Mouse (Mus musculus) heart, embryonic 15.5 days (tissue): ENCODE results near the gene Pid1. TPM values are rescaled to one million over a fixed set of nuclear protein-coding genes. Genes with fewer than 3 reads are reported as not detected.

Experiments used
- ATAC-seq: fragments of 200-750 bp; cut with Nextera tagmentation; replicated peaks from 2 replicates; pipeline ENCODE4 v1.8.0; 2017; ENCODE audit warnings: low read depth, moderate TSS enrichment; ENCODE audit not compliant: insufficient number of reproducible peaks, insufficient read depth, low FRiP score
- H3K27ac ChIP-seq: fragments of 300-500 bp; sonication (generic); 2 replicates; pipeline ENCODE4 v1.5.1; 2015; ENCODE audit warnings: mild to moderate bottlenecking, inconsistent platforms
- H3K27me3 ChIP-seq: fragments of 300-500 bp; sonication (generic); 2 replicates; pipeline ENCODE4 v1.6.1; 2015; ENCODE audit warnings: inconsistent platforms
- H3K36me3 ChIP-seq: fragments of 300-500 bp; sonication (generic); 2 replicates; pipeline ENCODE4 v1.6.1; 2015; ENCODE audit warnings: mild to moderate bottlenecking, inconsistent platforms
- H3K4me1 ChIP-seq: fragments of 300-500 bp; sonication (generic); replicated peaks from 2 replicates; pipeline ENCODE4 v1.6.1; 2015; ENCODE audit warnings: inconsistent platforms
- H3K4me2 ChIP-seq: fragments of 300-500 bp; sonication (generic); 2 replicates; pipeline ENCODE4 v1.6.1; 2015; ENCODE audit warnings: inconsistent platforms, mild to moderate bottlenecking, moderate library complexity
- H3K4me3 ChIP-seq: fragments of 300-500 bp; sonication (generic); 2 replicates; pipeline ENCODE4 v1.5.1; 2015; ENCODE audit warnings: mild to moderate bottlenecking, inconsistent platforms
- H3K9ac ChIP-seq: fragments of 300-500 bp; sonication (generic); 2 replicates; pipeline ENCODE4 v1.6.1; 2015; ENCODE audit warnings: mild to moderate bottlenecking, inconsistent platforms
- H3K9me3 ChIP-seq: fragments of 300-500 bp; sonication (generic); replicated peaks from 2 replicates; pipeline ENCODE4 v1.6.1; 2016; ENCODE audit warnings: inconsistent platforms
- WGBS: fragments of 180-500 bp; shearing (Covaris S2); methylation state at CpG from one replicate; pipeline ENCODE4 v1.1.7; 2015; ENCODE audit warnings: mixed read lengths; 5-methylcytosine and 5-hydroxymethylcytosine counted together
- polyA plus RNA-seq: library from polyadenylated mRNA; unstranded; fragments of >200 nt; fragmentation: Nextera tagmentation; extraction: Ambion mirVana; gene quantifications from 2 replicates; pipeline ENCODE4 v1.2.1, GENCODE M21; 2015

The Pid1 gene
- polyA plus RNA-seq, 1 experiment from 2014 or later = 9.9 TPM

DNA sequence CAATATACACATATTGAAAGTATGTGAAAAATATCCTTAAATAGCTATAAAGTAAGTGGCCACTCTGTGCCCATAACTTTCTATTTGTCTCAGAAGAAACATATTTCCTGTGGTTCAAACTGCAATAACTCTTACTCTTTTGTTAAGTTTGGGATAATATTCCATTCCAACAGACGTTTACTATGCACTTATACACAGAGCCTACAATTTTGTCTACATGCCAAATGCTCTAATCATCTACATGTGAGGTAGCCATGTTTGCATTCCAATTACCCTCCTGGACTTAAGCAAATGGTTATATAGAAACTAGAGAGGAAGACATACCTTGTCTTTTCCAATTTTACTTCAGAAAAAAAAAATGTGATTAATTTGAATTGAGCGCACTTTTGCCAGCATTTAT is 274.3 kb downstream of the Pid1 start:
- Histone ChIP-seq H3K4me1 (no peaks in the 10 kb centered on the region), H3K27ac (no peak overlapping the region), H3K9ac (no peak overlapping the region), H3K27me3 (no peaks in the 10 kb centered on the region), H3K9me3 (no peaks in the 10 kb centered on the region), H3K36me3 (no peaks in the 10 kb centered on the region), H3K4me2 (no peak overlapping the region), H3K4me3 (no peak overlapping the region)
- WGBS = 67% methylated on average over 2 of the region's 2 CpGs
- no peak for ATAC-seq

DNA sequence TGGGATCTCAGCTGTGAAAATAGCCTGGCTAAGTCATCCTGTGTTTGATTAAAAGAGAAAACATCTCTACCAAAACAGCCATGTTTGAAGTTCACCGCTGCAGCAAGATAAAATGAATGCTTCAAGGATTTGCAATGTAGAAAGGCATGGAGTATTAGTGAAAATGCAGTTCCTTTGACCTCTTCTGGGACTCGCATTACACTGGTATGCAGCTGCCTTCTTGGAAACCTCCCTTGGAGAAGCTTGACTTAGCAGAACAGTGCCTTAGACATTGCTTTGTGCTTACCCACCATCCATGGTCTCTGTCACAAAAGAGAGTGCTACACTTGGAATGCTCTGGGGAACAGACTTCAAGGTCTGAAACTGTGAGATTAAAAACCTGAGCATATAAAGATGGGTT is 276.0 kb downstream of the Pid1 start:
- Histone ChIP-seq H3K27me3 (no peaks in the 10 kb centered on the region), H3K4me3 (no peak overlapping the region), H3K9me3 (no peaks in the 10 kb centered on the region), H3K4me2 (no peak overlapping the region), H3K27ac (no peak overlapping the region), H3K9ac (no peak overlapping the region), H3K36me3 (no peaks in the 10 kb centered on the region), H3K4me1 (no peaks in the 10 kb centered on the region)
- ATAC-seq = no peak
- 58% methylated on average over 2 of the region's 2 CpGs for WGBS

DNA sequence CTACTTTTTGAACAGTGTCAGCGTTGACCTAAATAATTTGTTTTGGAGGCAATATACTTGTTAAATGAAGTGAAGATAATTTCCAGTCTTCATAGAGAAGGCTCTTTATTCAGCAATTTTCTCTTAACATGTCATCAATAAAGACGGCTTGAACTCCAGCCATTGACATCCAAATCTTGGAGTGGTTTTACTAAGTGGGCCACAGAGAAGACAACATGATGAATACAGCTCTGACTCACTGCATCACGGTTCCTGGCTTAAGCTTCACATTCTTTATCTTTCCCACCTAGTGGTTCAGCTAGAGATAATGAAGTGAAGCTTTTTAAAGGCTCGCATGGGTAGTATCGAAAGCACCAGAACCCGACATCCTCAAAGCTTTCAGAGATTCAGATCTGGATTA is 276.7 kb downstream of the Pid1 start:
- H3K9me3 ChIP-seq = no peaks in the 10 kb centered on the region
- H3K4me3 ChIP-seq = no peak overlapping the region
- no peak overlapping the region for H3K27ac ChIP-seq
- H3K4me2 ChIP-seq = no peak overlapping the region
- no peak for ATAC-seq
- H3K36me3 ChIP-seq = no peaks in the 10 kb centered on the region
- H3K4me1 ChIP-seq = no peaks in the 10 kb centered on the region
- H3K9ac ChIP-seq = no peak overlapping the region
- WGBS = 42% methylated on average over 6 of the region's 6 CpGs
- no peaks in the 10 kb centered on the region for H3K27me3 ChIP-seq

DNA sequence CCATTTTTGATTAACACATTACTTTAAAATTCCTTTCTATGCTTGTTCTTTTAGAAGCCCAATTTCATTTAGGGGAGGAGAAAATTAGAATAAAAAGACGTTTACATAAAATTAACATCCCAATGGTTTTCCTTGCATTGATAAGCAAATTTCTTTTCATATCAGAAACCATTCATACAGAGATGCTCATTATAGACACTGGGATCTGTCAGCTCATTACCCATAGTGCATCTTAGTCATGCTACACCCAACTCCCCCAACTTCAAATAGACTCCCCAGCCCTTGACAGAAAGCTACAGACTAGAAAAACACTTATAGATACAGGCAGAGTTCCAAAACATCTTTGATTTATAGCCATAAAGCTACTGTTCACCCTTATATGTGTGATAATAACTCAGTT is 277.5 kb downstream of the Pid1 start:
- H3K27ac ChIP-seq = no peak overlapping the region
- no peak overlapping the region for H3K4me2 ChIP-seq
- no peaks in the 10 kb centered on the region for H3K27me3 ChIP-seq
- 66% methylated on average over 1 of the region's 1 CpGs for WGBS
- H3K9me3 ChIP-seq = no peaks in the 10 kb centered on the region
- no peak for ATAC-seq
- no peak overlapping the region for H3K4me3 ChIP-seq
- H3K9ac ChIP-seq = no peak overlapping the region
- H3K36me3 ChIP-seq = no peaks in the 10 kb centered on the region
- no peaks in the 10 kb centered on the region for H3K4me1 ChIP-seq

DNA sequence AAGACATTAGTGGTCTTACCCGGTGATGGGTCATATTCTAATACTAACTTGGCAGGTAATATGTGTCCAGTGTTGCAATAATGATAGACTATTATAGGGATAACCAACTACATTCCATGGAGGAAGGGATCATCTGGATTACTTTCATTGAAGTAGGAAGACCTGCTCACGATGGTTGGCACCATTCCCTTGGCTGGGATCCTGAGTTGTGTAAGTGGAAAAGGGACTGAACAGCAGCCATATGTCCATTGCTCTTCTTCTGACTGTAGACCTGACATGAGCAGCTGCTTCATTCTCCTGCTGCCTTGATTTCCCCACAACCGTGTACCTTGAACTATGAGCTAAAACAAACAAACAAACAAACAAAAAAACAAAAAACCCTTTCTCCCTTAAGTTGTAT is 278.6 kb downstream of the Pid1 start:
- no peaks in the 10 kb centered on the region for H3K4me1 ChIP-seq
- H3K27me3 ChIP-seq = no peaks in the 10 kb centered on the region
- no peak overlapping the region for H3K4me2 ChIP-seq
- no peak for ATAC-seq
- H3K36me3 ChIP-seq = no peaks in the 10 kb centered on the region
- no peak overlapping the region for H3K9ac ChIP-seq
- 83% methylated on average over 3 of the region's 3 CpGs for WGBS
- H3K4me3 ChIP-seq = no peak overlapping the region
- H3K27ac ChIP-seq = no peak overlapping the region
- no peaks in the 10 kb centered on the region for H3K9me3 ChIP-seq

DNA sequence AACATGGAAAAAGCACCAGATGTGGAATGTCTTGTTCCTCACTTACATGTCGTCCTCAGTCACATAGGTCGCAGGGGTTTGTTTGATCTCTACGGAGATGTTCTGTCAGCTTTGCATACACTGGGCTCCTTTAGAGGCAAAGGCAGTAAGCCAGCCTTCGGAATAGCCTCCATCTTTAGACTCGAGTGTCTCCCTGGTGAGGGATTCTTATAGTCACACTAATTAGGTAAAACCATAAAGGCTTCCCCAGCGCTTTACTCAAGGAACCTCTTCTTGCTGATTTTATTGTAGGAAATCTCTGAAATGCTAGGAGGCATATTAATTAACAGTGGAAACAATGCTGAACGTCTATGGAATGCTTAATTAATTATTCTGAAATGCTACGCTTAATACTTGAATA is 284.4 kb downstream of the Pid1 start:
- H3K9me3 ChIP-seq = no peaks in the 10 kb centered on the region
- WGBS = 74% methylated on average over 8 of the region's 8 CpGs
- ATAC-seq = no peak
- H3K27ac ChIP-seq = no peak overlapping the region
- H3K4me3 ChIP-seq = no peak overlapping the region
- H3K4me2 ChIP-seq = no peak overlapping the region
- H3K4me1 ChIP-seq = no peaks in the 10 kb centered on the region
- H3K27me3 ChIP-seq = no peaks in the 10 kb centered on the region
- H3K36me3 ChIP-seq = no peaks in the 10 kb centered on the region
- H3K9ac ChIP-seq = no peak overlapping the region

DNA sequence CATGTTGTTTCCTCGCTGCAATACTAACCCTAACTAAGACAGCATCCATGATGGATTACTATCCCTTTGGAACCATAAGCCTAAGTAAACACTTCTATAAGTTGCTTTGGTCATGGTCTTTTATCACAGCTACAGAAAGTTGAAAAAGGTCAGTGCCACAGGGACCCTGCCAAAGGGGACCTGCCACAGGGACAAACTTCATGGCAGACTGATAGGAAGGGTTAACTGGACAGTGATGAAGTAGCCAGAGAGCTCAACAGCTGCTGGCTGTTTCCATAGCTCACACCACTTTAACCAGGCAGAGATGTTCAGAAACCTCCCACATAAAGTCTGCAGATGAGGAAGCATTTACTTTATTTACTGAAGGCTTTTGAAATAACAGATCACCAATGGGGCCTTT is 287.0 kb downstream of the Pid1 start:
- H3K4me1 ChIP-seq = no peaks in the 10 kb centered on the region
- no peaks in the 10 kb centered on the region for H3K9me3 ChIP-seq
- ATAC-seq = no peak
- H3K4me3 ChIP-seq = no peak overlapping the region
- H3K9ac ChIP-seq = no peak overlapping the region
- 72% methylated on average over 1 of the region's 1 CpGs for WGBS
- H3K4me2 ChIP-seq = no peak overlapping the region
- H3K36me3 ChIP-seq = no peaks in the 10 kb centered on the region
- H3K27ac ChIP-seq = no peak overlapping the region
- H3K27me3 ChIP-seq = no peaks in the 10 kb centered on the region

DNA sequence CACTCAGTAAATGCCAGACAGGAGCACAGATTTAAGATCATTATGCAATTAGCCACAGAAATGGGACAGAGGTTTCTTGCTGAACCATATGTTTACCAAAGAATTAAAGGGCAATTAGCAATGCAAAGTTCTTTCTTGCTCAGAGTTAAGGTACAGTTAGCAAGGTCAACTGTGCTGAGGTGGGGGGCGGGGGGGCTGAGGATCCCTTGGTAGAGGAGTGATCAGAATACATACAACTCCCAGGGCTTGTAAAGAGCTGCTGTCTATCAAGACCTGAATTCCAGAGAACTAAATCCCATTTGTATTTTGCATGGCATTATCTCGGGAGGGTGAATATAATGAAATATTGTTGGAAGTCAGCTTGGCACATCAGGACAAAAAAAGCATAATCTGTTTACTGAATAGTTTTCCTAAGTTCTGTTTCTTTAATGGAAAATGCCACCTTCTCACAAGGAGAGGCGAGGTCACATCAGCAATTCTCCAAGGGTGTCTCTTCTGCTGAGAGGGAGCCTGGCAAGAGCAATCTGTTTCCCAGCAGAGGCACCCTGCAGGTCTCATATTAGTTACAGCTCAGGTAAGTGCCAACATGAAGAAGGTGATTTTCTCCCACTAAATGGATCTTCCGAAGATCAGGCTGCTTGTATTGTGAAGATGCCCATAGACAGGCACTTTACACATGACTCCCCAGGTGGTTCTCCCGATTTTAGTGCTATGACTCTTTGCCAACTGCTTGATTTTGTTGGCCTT is 306.9 kb downstream of the Pid1 start:
- no peak overlapping the region for H3K4me2 ChIP-seq
- no peak overlapping the region for H3K27ac ChIP-seq
- no peak overlapping the region for H3K9ac ChIP-seq
- WGBS = 63% methylated on average over 5 of the region's 5 CpGs
- H3K36me3 ChIP-seq = no peaks in the 10 kb centered on the region
- no peak overlapping the region for H3K4me3 ChIP-seq
- no peaks in the 10 kb centered on the region for H3K9me3 ChIP-seq
- H3K27me3 ChIP-seq = no peaks in the 10 kb centered on the region
- ATAC-seq = no peak
- H3K4me1 ChIP-seq = no peaks in the 10 kb centered on the region

DNA sequence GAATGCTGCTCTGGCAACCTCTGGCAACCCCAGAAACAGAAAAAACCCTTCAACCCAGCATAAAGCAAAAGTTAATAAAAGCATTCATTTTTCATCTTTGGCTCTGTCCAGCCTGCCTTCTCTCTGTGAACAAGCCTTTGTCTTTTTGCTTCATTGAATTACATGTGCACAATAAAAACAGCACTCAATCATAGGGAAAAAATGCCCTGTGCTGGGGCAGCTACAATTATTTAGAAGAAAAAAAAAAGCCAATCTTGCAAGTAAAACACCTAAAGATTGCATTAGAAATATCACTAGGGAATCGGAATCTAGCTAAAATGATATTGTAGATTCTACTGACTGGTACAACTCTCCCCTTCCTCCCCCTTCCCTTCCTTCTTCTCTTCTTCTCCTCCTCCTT is 307.7 kb downstream of the Pid1 start:
- H3K4me1 ChIP-seq = no peaks in the 10 kb centered on the region
- no peaks in the 10 kb centered on the region for H3K27me3 ChIP-seq
- H3K4me3 ChIP-seq = no peak overlapping the region
- no peaks in the 10 kb centered on the region for H3K36me3 ChIP-seq
- H3K9me3 ChIP-seq = no peaks in the 10 kb centered on the region
- H3K4me2 ChIP-seq = no peak overlapping the region
- 73% methylated on average over 1 of the region's 1 CpGs for WGBS
- no peak overlapping the region for H3K9ac ChIP-seq
- no peak overlapping the region for H3K27ac ChIP-seq
- ATAC-seq = no peak

DNA sequence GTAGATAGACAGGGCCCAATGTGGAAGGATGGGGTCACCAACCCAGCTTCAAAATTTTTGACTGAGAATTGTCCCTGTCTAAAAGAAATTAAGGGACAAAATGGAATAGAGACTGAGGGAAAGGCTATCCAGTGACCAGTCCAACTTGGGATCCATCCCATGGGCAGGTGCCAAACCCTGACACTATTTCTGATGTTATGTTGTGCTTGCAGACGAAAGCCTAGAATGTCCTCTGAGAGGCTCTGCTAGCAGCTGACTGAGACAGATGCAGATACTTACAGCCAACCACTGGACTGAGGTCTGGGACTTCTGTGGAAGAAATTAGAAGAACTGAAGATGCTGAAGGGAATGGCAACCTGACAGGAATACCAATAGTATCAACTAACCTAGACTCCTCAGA is 338.2 kb downstream of the Pid1 start:
- no peak overlapping the region for H3K9ac ChIP-seq
- H3K27ac ChIP-seq = no peak overlapping the region
- no peak for ATAC-seq
- no peak overlapping the region for H3K4me2 ChIP-seq
- H3K9me3 ChIP-seq = no peaks in the 10 kb centered on the region
- H3K27me3 ChIP-seq = no peaks in the 10 kb centered on the region
- WGBS = 68% methylated on average over 1 of the region's 1 CpGs
- H3K36me3 ChIP-seq = no peaks in the 10 kb centered on the region
- no peak overlapping the region for H3K4me3 ChIP-seq
- H3K4me1 ChIP-seq = no peaks in the 10 kb centered on the region

DNA sequence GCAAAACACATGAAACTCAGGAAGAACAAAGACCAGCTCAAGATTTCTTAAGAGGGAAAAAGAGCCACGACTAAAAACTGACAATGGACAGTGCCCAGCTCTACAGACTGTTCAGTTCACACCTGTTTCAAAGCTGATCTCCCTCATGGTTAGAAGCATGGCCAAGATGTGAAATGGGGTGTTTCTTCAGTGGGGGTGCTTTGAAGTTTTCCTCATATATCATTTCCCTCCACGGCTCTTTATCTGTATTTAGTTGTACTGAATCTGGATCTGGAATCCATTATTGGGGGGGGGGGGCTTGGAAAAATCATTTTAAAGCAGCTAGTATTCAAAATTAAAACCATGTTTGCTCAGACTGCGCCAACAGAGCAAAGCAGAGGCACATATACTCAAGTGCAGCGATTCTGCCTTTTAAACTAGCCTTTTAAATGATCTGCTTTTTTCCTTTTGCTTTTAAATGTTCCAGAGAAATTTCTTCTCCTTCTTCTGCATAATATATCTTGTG is 351.1 kb downstream of the Pid1 start:
- Histone ChIP-seq H3K4me1 (no peaks in the 10 kb centered on the region), H3K4me2 (no peak overlapping the region), H3K27ac (no peak overlapping the region), H3K4me3 (no peak overlapping the region), H3K9me3 (no peaks in the 10 kb centered on the region), H3K27me3 (no peaks in the 10 kb centered on the region), H3K36me3 (no peaks in the 10 kb centered on the region), H3K9ac (no peak overlapping the region)
- ATAC-seq = no peak
- 71% methylated on average over 4 of the region's 4 CpGs for WGBS

DNA sequence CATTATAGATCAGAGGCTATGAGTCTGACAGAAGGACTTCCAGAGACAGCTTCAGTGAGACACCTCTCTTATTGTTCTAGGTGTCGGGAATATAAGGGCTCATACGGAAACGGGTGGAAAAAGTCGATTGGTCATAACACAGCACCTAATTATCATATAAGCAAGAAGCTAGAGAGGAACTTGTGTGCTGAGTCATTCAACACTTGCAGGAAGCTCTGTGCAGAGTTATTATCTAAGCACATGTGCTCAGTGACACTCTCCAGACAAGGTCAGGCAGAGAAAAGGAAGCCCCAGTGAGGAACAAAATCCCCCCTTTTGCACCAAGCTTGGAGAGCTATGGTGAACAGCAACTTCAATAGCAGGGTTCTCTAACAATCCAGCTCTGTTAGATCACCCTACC is 361.4 kb downstream of the Pid1 start:
- no peak overlapping the region for H3K27ac ChIP-seq
- 0 out of 2 replicates have a peak, but pooled peaks have one; percentile 31 for ATAC-seq

More for the DNA sequence above, 361.4 kb downstream of the Pid1 start:
- no peaks in the 10 kb centered on the region for H3K9me3 ChIP-seq
- no peak overlapping the region for H3K4me3 ChIP-seq
- WGBS = 52% methylated on average over 4 of the region's 4 CpGs
- no peak overlapping the region for H3K9ac ChIP-seq
- no peaks in the 10 kb centered on the region for H3K4me1 ChIP-seq
- no peak overlapping the region for H3K4me2 ChIP-seq
- no peaks in the 10 kb centered on the region for H3K36me3 ChIP-seq
- no peaks in the 10 kb centered on the region for H3K27me3 ChIP-seq
